Mouse (Mus musculus): ENCODE measurements at regions not wholly inside any gene's neighbourhood (a gene's known extent, or its start where the extent isn't known, plus 50 kb on each side); places are given as distances from the start of the nearest gene placed in this dataset.

DNA sequence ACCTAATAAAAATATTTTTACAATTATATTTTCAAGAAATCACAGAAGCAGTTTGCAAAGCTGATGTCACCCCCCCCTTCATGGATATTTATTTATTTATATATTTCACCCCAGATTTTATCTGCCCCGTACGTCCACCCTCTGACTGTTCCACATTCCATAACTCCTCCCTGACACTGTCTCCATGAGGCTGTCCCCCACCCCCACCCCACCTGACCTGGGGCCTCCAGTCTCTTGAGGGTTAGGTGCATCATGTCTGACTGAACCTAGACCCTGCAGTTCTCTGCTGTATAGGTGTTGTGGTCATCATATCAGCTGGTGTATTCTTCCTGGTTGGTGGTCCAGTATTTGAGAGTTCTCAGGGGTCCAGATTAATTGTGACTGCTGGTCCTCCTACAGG is 1083.9 kb upstream of the Cadm2 start:
- DNase-seq (ENCODE audit: low read depth, low spot score), result no peak
- H3K4me1 ChIP-seq (ENCODE audit: control insufficient read depth in 2 of 2, insufficient read depth in 2 of 2, low read length in 2 of 2, poor library complexity in 1 of 2), result no peaks in the 10 kb centered on the region
- H3K9ac ChIP-seq (ENCODE audit: insufficient read depth, low read depth, low read length, poor library complexity, severe bottlenecking), result no peak overlapping the region
- in situ Hi-C loops (cut with MboI; ENCODE audit: low sequenced_read_pairs in 2 of 2, unreplicated experiment in 2 of 2), result no loop called here
- TF ChIP-seq MAFK (IDR thresholded peaks at IDR 0.05; ENCODE audit: insufficient read depth, low read depth, low read length), result no peak
- H3K36me3 ChIP-seq (ENCODE audit: control insufficient read depth, insufficient read depth, low read length, poor library complexity, severe bottlenecking), result no peaks in the 10 kb centered on the region
- no peaks in the 10 kb centered on the region for H3K9me3 ChIP-seq (ENCODE audit: control insufficient read depth, insufficient read depth, low read depth, low read length)
- H3K27ac ChIP-seq (ENCODE audit: insufficient read depth, low read depth, low read length, poor library complexity, severe bottlenecking), result no peak overlapping the region
- no peak overlapping the region for H3K4me3 ChIP-seq (ENCODE audit: insufficient read depth in 1 of 2, low read depth in 1 of 2, low read length in 2 of 2, poor library complexity in 1 of 2, severe bottlenecking in 1 of 2)

GRCm38 (mm10) chr16:68666972-68667538 is 1046.3 kb upstream of the Cadm2 start:
- TF ChIP-seq MAFK (IDR thresholded peaks at IDR 0.05; ENCODE audit: insufficient read depth, low read depth, low read length) (no peak), ZC3H11A (IDR thresholded peaks at IDR 0.05; ENCODE audit: borderline replicate concordance, low read depth, low read length) (no peak), CHD2 (IDR thresholded peaks at IDR 0.05; ENCODE audit: low read depth, low read length) (no peak), HCFC1 (IDR thresholded peaks at IDR 0.05; ENCODE audit: borderline replicate concordance, insufficient read depth, low read length) (no peak), ZNF384 (IDR thresholded peaks at IDR 0.05; ENCODE audit: low read depth, low read length) (no peak)
- DNase-seq (ENCODE audit: low read depth, low spot score), result no peak
- Histone ChIP-seq H3K9me3 (ENCODE audit: control insufficient read depth, insufficient read depth, low read depth, low read length) (no peaks in the 10 kb centered on the region), H3K36me3 (ENCODE audit: control insufficient read depth, insufficient read depth, low read length, poor library complexity, severe bottlenecking) (no peaks in the 10 kb centered on the region), H3K27ac (ENCODE audit: insufficient read depth, low read depth, low read length, poor library complexity, severe bottlenecking) (no peak overlapping the region), H3K9ac (ENCODE audit: insufficient read depth, low read depth, low read length, poor library complexity, severe bottlenecking) (no peak overlapping the region), H3K4me3 (ENCODE audit: insufficient read depth in 1 of 2, low read depth in 1 of 2, low read length in 2 of 2, poor library complexity in 1 of 2, severe bottlenecking in 1 of 2) (no peak overlapping the region), H3K4me1 (ENCODE audit: control insufficient read depth in 2 of 2, insufficient read depth in 2 of 2, low read length in 2 of 2, poor library complexity in 1 of 2) (no peaks in the 10 kb centered on the region)
- in situ Hi-C loops (cut with MboI; ENCODE audit: low sequenced_read_pairs in 2 of 2, unreplicated experiment in 2 of 2), result no loop called here

DNA sequence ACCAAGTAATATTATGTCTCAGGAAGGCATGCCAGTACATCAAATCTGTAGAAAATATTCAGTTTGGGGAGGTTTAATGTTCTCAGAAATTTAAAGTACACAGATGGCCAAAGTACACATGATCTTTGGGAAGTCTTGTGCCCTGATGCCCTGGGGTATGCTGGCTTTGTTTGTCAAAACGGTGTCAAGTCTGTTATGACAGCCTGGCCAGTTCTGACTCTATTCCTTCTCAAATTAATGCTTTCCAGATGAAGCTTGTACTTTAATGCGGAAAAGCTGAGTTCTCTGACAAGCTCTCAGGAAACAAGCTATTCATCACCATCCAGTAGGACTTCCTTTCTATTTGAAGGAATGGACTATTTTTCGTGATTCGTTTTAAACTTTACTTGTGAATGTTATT is 1037.7 kb upstream of the Cadm2 start:
- Histone ChIP-seq H3K4me3 (ENCODE audit: insufficient read depth in 1 of 2, low read depth in 1 of 2, low read length in 2 of 2, poor library complexity in 1 of 2, severe bottlenecking in 1 of 2) (no peak overlapping the region), H3K4me1 (ENCODE audit: control insufficient read depth in 2 of 2, insufficient read depth in 2 of 2, low read length in 2 of 2, poor library complexity in 1 of 2) (no peaks in the 10 kb centered on the region), H3K9ac (ENCODE audit: insufficient read depth, low read depth, low read length, poor library complexity, severe bottlenecking) (no peak overlapping the region), H3K36me3 (ENCODE audit: control insufficient read depth, insufficient read depth, low read length, poor library complexity, severe bottlenecking) (no peaks in the 10 kb centered on the region), H3K9me3 (ENCODE audit: control insufficient read depth, insufficient read depth, low read depth, low read length) (no peaks in the 10 kb centered on the region), H3K27ac (ENCODE audit: insufficient read depth, low read depth, low read length, poor library complexity, severe bottlenecking) (no peak overlapping the region)
- in situ Hi-C loops (cut with MboI; ENCODE audit: low sequenced_read_pairs in 2 of 2, unreplicated experiment in 2 of 2), result no loop called here
- no peak for TF ChIP-seq CHD2 (IDR thresholded peaks at IDR 0.05; ENCODE audit: low read depth, low read length)
- TF ChIP-seq MAFK (IDR thresholded peaks at IDR 0.05; ENCODE audit: insufficient read depth, low read depth, low read length), result no peak
- no peak for TF ChIP-seq HCFC1 (IDR thresholded peaks at IDR 0.05; ENCODE audit: borderline replicate concordance, insufficient read depth, low read length)
- no peak for TF ChIP-seq ZNF384 (IDR thresholded peaks at IDR 0.05; ENCODE audit: low read depth, low read length)
- TF ChIP-seq ZC3H11A (IDR thresholded peaks at IDR 0.05; ENCODE audit: borderline replicate concordance, low read depth, low read length), result no peak
- no peak for DNase-seq (ENCODE audit: low read depth, low spot score)

GRCm38 (mm10) chr16:68627976-68628375 is 1007.3 kb upstream of the Cadm2 start:
- Histone ChIP-seq H3K27ac (ENCODE audit: insufficient read depth, low read depth, low read length, poor library complexity, severe bottlenecking) (no peak overlapping the region), H3K4me3 (ENCODE audit: insufficient read depth in 1 of 2, low read depth in 1 of 2, low read length in 2 of 2, poor library complexity in 1 of 2, severe bottlenecking in 1 of 2) (no peak overlapping the region), H3K9me3 (ENCODE audit: control insufficient read depth, insufficient read depth, low read depth, low read length) (no peaks in the 10 kb centered on the region), H3K9ac (ENCODE audit: insufficient read depth, low read depth, low read length, poor library complexity, severe bottlenecking) (no peak overlapping the region), H3K36me3 (ENCODE audit: control insufficient read depth, insufficient read depth, low read length, poor library complexity, severe bottlenecking) (no peaks in the 10 kb centered on the region), H3K4me1 (ENCODE audit: control insufficient read depth in 2 of 2, insufficient read depth in 2 of 2, low read length in 2 of 2, poor library complexity in 1 of 2) (no peaks in the 10 kb centered on the region)
- TF ChIP-seq HCFC1 (IDR thresholded peaks at IDR 0.05; ENCODE audit: borderline replicate concordance, insufficient read depth, low read length), result no peak
- TF ChIP-seq CHD2 (IDR thresholded peaks at IDR 0.05; ENCODE audit: low read depth, low read length), result no peak
- DNase-seq (ENCODE audit: low read depth, low spot score), result no peak
- in situ Hi-C loops (cut with MboI; ENCODE audit: low sequenced_read_pairs in 2 of 2, unreplicated experiment in 2 of 2), result no loop called here

GRCm38 (mm10) chr16:68614041-68614440 is 993.3 kb upstream of the Cadm2 start:
- H3K9me3 ChIP-seq (ENCODE audit: control insufficient read depth, insufficient read depth, low read depth, low read length), result no peaks in the 10 kb centered on the region
- H3K27ac ChIP-seq (ENCODE audit: insufficient read depth, low read depth, low read length, poor library complexity, severe bottlenecking), result no peak overlapping the region
- no peak overlapping the region for H3K9ac ChIP-seq (ENCODE audit: insufficient read depth, low read depth, low read length, poor library complexity, severe bottlenecking)
- no peaks in the 10 kb centered on the region for H3K4me1 ChIP-seq (ENCODE audit: control insufficient read depth in 2 of 2, insufficient read depth in 2 of 2, low read length in 2 of 2, poor library complexity in 1 of 2)
- in situ Hi-C loops (cut with MboI; ENCODE audit: low sequenced_read_pairs in 2 of 2, unreplicated experiment in 2 of 2), result no loop called here
- H3K4me3 ChIP-seq (ENCODE audit: insufficient read depth in 1 of 2, low read depth in 1 of 2, low read length in 2 of 2, poor library complexity in 1 of 2, severe bottlenecking in 1 of 2), result no peak overlapping the region
- DNase-seq (ENCODE audit: low read depth, low spot score), result peak; percentile 42
- H3K36me3 ChIP-seq (ENCODE audit: control insufficient read depth, insufficient read depth, low read length, poor library complexity, severe bottlenecking), result no peaks in the 10 kb centered on the region
- TF ChIP-seq HCFC1 (IDR thresholded peaks at IDR 0.05; ENCODE audit: borderline replicate concordance, insufficient read depth, low read length) (no peak), ZC3H11A (IDR thresholded peaks at IDR 0.05; ENCODE audit: borderline replicate concordance, low read depth, low read length) (peak; percentile 56; the same call in 1 of the 2 replicates)
